Mouse (Mus musculus): ENCODE measurements around the gene Srgn. TPM values are rescaled to one million over a fixed set of nuclear protein-coding genes. Genes with fewer than 3 reads are reported as not detected.

The Srgn gene
- polyA plus RNA-seq (2015; fragmentation: Nextera tagmentation; extraction: Ambion mirVana), result 9.7 and 11.5 TPM in 2 replicates

GRCm38 (mm10) chr10:62527351-62527750, at the start of gene Srgn:
Gene Srgn (minus strand): TSS chr10:62527451.
- Histone ChIP-seq H3K9me3 (no peaks in the 10 kb centered on the region), H3K4me3 (no peak within 1 kb of the TSS), H3K27ac (no peak within 1 kb of the TSS), H3K27me3 (no peaks in the 10 kb centered on the region), H3K9ac (no peak within 1 kb of the TSS), H3K4me1 (no peaks in the 10 kb centered on the region), H3K36me3 (no peaks in the 10 kb centered on the region), H3K4me2 (no peak within 1 kb of the TSS)
- 89% methylated on average over 14 of the region's 14 CpGs for WGBS
- ATAC-seq (ENCODE audit: insufficient number of reproducible peaks, insufficient read depth, low FRiP score, low TSS enrichment, low read depth), result no peak

- Histone ChIP-seq H3K9me3 (no peaks in the 10 kb centered on the region), H3K9ac (no peak overlapping the region), H3K27me3 (no peaks in the 10 kb centered on the region), H3K27ac (no peak overlapping the region), H3K4me1 (peaks cover 13% of the 10 kb centered on the region), H3K36me3 (peaks cover 47% of the 10 kb centered on the region), H3K4me2 (no peak overlapping the region), H3K4me3 (no peak overlapping the region)
- ATAC-seq (ENCODE audit: insufficient number of reproducible peaks, insufficient read depth, low FRiP score, low TSS enrichment, low read depth), result no peak
- WGBS, result 90% methylated on average over 13 of the region's 13 CpGs
These were observed 47.8 kb upstream of the Srgn start for GRCm38 (mm10) chr10:62575001-62575400.

GRCm38 (mm10) chr10:62570126-62570871, 43.0 kb upstream of the Srgn start:
- 94% methylated on average over 7 of the region's 7 CpGs for WGBS
- peaks cover 83% of the 10 kb centered on the region for H3K36me3 ChIP-seq

GRCm38 (mm10) chr10:62568861-62569260, 41.6 kb upstream of the Srgn start:
- no peak for ATAC-seq (ENCODE audit: insufficient number of reproducible peaks, insufficient read depth, low FRiP score, low TSS enrichment, low read depth)
- H3K4me1 ChIP-seq, result no peaks in the 10 kb centered on the region

More at GRCm38 (mm10) chr10:62570126-62570871, 43.0 kb upstream of the Srgn start:
- no peaks in the 10 kb centered on the region for H3K27me3 ChIP-seq
- no peaks in the 10 kb centered on the region for H3K4me1 ChIP-seq
- no peaks in the 10 kb centered on the region for H3K9me3 ChIP-seq
- ATAC-seq (ENCODE audit: insufficient number of reproducible peaks, insufficient read depth, low FRiP score, low TSS enrichment, low read depth), result no peak
- no peak overlapping the region for H3K9ac ChIP-seq
- H3K27ac ChIP-seq, result no peak overlapping the region
- H3K4me3 ChIP-seq, result no peak overlapping the region
- H3K4me2 ChIP-seq, result no peak overlapping the region

GRCm38 (mm10) chr10:62557736-62558135, 30.5 kb upstream of the Srgn start:
- no peak for ATAC-seq (ENCODE audit: insufficient number of reproducible peaks, insufficient read depth, low FRiP score, low TSS enrichment, low read depth)
- H3K4me1 ChIP-seq, result no peaks in the 10 kb centered on the region
- 82% methylated on average over 1 of the region's 1 CpGs for WGBS
- no peak overlapping the region for H3K27ac ChIP-seq
- H3K4me2 ChIP-seq, result no peak overlapping the region
- peaks cover 62% of the 10 kb centered on the region for H3K36me3 ChIP-seq
- no peak overlapping the region for H3K4me3 ChIP-seq
- no peaks in the 10 kb centered on the region for H3K27me3 ChIP-seq
- no peak overlapping the region for H3K9ac ChIP-seq
- H3K9me3 ChIP-seq, result no peaks in the 10 kb centered on the region

More at GRCm38 (mm10) chr10:62568861-62569260, 41.6 kb upstream of the Srgn start:
- Histone ChIP-seq H3K4me2 (no peak overlapping the region), H3K36me3 (peaks cover 85% of the 10 kb centered on the region), H3K27me3 (no peaks in the 10 kb centered on the region), H3K9ac (no peak overlapping the region), H3K27ac (no peak overlapping the region), H3K9me3 (no peaks in the 10 kb centered on the region), H3K4me3 (no peak overlapping the region)
- 86% methylated on average over 4 of the region's 4 CpGs for WGBS

GRCm38 (mm10) chr10:62556558-62556901, 29.3 kb upstream of the Srgn start:
- no peak overlapping the region for H3K4me3 ChIP-seq
- H3K4me1 ChIP-seq, result no peaks in the 10 kb centered on the region
- ATAC-seq (ENCODE audit: insufficient number of reproducible peaks, insufficient read depth, low FRiP score, low TSS enrichment, low read depth), result no peak
- no peak overlapping the region for H3K27ac ChIP-seq
- no peak overlapping the region for H3K4me2 ChIP-seq
- 89% methylated on average over 6 of the region's 6 CpGs for WGBS
- no peaks in the 10 kb centered on the region for H3K27me3 ChIP-seq
- H3K36me3 ChIP-seq, result peaks cover 50% of the 10 kb centered on the region
- no peaks in the 10 kb centered on the region for H3K9me3 ChIP-seq
- H3K9ac ChIP-seq, result no peak overlapping the region

- WGBS, result 62% methylated on average over 11 of the region's 11 CpGs
- Histone ChIP-seq H3K9ac (no peak overlapping the region), H3K36me3 (peaks cover 47% of the 10 kb centered on the region), H3K4me3 (no peak overlapping the region), H3K4me1 (no peaks in the 10 kb centered on the region), H3K27me3 (no peaks in the 10 kb centered on the region), H3K4me2 (no peak overlapping the region), H3K9me3 (no peaks in the 10 kb centered on the region), H3K27ac (no peak overlapping the region; the same call in 1 of the 2 replicates)
- ATAC-seq (ENCODE audit: insufficient number of reproducible peaks, insufficient read depth, low FRiP score, low TSS enrichment, low read depth), result no peak
These were observed 28.7 kb upstream of the Srgn start for GRCm38 (mm10) chr10:62555705-62556557.

- H3K27ac ChIP-seq, result no peak overlapping the region
- peaks cover 24% of the 10 kb centered on the region for H3K36me3 ChIP-seq
- no peak for ATAC-seq (ENCODE audit: insufficient number of reproducible peaks, insufficient read depth, low FRiP score, low TSS enrichment, low read depth)
- no peaks in the 10 kb centered on the region for H3K4me1 ChIP-seq
- 85% methylated on average over 12 of the region's 12 CpGs for WGBS
- H3K27me3 ChIP-seq, result no peaks in the 10 kb centered on the region
- no peak overlapping the region for H3K4me3 ChIP-seq
- H3K9ac ChIP-seq, result no peak overlapping the region
- H3K9me3 ChIP-seq, result no peaks in the 10 kb centered on the region
- no peak overlapping the region for H3K4me2 ChIP-seq
These were observed 26.4 kb upstream of the Srgn start for GRCm38 (mm10) chr10:62553611-62554091.

GRCm38 (mm10) chr10:62550787-62551300, 23.6 kb upstream of the Srgn start:
- no peak for ATAC-seq (ENCODE audit: insufficient number of reproducible peaks, insufficient read depth, low FRiP score, low TSS enrichment, low read depth)
- no peaks in the 10 kb centered on the region for H3K4me1 ChIP-seq
- no peaks in the 10 kb centered on the region for H3K27me3 ChIP-seq
- 0 out of 2 replicates have a peak, but pooled peaks cover 4% of the 10 kb centered on the region for H3K36me3 ChIP-seq
- WGBS, result 86% methylated on average over 7 of the region's 7 CpGs
- no peak overlapping the region for H3K27ac ChIP-seq
- no peak overlapping the region for H3K4me3 ChIP-seq
- no peak overlapping the region for H3K4me2 ChIP-seq
- H3K9me3 ChIP-seq, result no peaks in the 10 kb centered on the region
- no peak overlapping the region for H3K9ac ChIP-seq

- H3K9me3 ChIP-seq, result no peaks in the 10 kb centered on the region
- no peak overlapping the region for H3K4me3 ChIP-seq
- 33% methylated on average over 14 of the region's 16 CpGs for WGBS
- ATAC-seq (ENCODE audit: insufficient number of reproducible peaks, insufficient read depth, low FRiP score, low TSS enrichment, low read depth), result no peak
- H3K4me1 ChIP-seq, result no peaks in the 10 kb centered on the region
- no peak overlapping the region for H3K4me2 ChIP-seq
- H3K9ac ChIP-seq, result no peak overlapping the region
- no peaks in the 10 kb centered on the region for H3K27me3 ChIP-seq
- H3K36me3 ChIP-seq, result 0 out of 2 replicates have a peak, but pooled peaks cover 4% of the 10 kb centered on the region
- H3K27ac ChIP-seq, result no peak overlapping the region
These were observed 22.4 kb upstream of the Srgn start for GRCm38 (mm10) chr10:62549523-62550166.

GRCm38 (mm10) chr10:62546441-62546840, 19.2 kb upstream of the Srgn start:
- ATAC-seq (ENCODE audit: insufficient number of reproducible peaks, insufficient read depth, low FRiP score, low TSS enrichment, low read depth), result no peak
- H3K4me2 ChIP-seq, result no peak overlapping the region
- H3K9ac ChIP-seq, result 0 out of 2 replicates have a peak overlapping the region, but pooled peaks have one; percentile 32
- WGBS, result 69% methylated on average over 10 of the region's 10 CpGs
- no peaks in the 10 kb centered on the region for H3K27me3 ChIP-seq
- H3K9me3 ChIP-seq, result no peaks in the 10 kb centered on the region
- H3K4me3 ChIP-seq, result no peak overlapping the region
- no peaks in the 10 kb centered on the region for H3K4me1 ChIP-seq
- H3K27ac ChIP-seq, result peak overlapping the region; percentile 22; the same call in 1 of the 2 replicates
- no peaks in the 10 kb centered on the region for H3K36me3 ChIP-seq
